ENCODE assay signal across 28 mouse cellular contexts in genomic region chr4:72132646-72133045, GRCm38 (mm10).
DNase-seq lines count a peak whose midpoint lies in the region; ATAC-seq and TF ChIP-seq lines count a peak whose summit lies in the region.
"Had no signal": no experiment of that assay in that cellular context is flagged by ENCODE, and none has a peak within 500 bp of the region (broad histone marks: within the 10 kb centered on the region; RNA-seq: fewer than 3 reads in every experiment).

No protein-coding gene starts in this region.

- 64% methylated on average over 3 of the region's 3 CpGs for WGBS in forebrain, embryonic 15.5 days
- WGBS in forebrain, postnatal 0 days, result 59% methylated on average over 3 of the region's 3 CpGs
- WGBS in midbrain, embryonic 16.5 days, result 84% methylated on average over 3 of the region's 3 CpGs

- no peaks in the 10 kb centered on the region; the same call in 1 of the 2 replicates for H3K4me1 ChIP-seq in forebrain, embryonic 15.5 days
- H3K4me1 ChIP-seq in forebrain, postnatal 0 days (ENCODE audit: insufficient read depth), result no peaks in the 10 kb centered on the region
- no peaks in the 10 kb centered on the region for H3K4me1 ChIP-seq in midbrain, embryonic 16.5 days (ENCODE audit: control insufficient read depth, insufficient read depth, low read length)
- H3K4me1 ChIP-seq: embryonic facial prominence, embryonic 10.5 days; embryonic facial prominence, embryonic 13.5 days; forebrain, embryonic 12.5 days; heart, embryonic 10.5 days; heart, embryonic 13.5 days; hindbrain, embryonic 12.5 days; hindbrain, embryonic 15.5 days had no signal

- ATAC-seq in forebrain, embryonic 15.5 days (replicated peaks), result 0 out of 2 replicates have a peak, but pooled peaks have one; percentile 38
- no peak for ATAC-seq in forebrain, postnatal 0 days
- no peak for ATAC-seq in midbrain, embryonic 16.5 days
- ATAC-seq: activated CD4-positive, CD25-positive, alpha-beta regulatory T cell, adult 4 months; forebrain, embryonic 16.5 days; Patski had no signal

- no peak for TF ChIP-seq CTCF in forebrain, postnatal 0 days (IDR thresholded peaks at IDR 0.05; ENCODE audit: low read depth)

- no peak overlapping the region for H3K4me3 ChIP-seq in forebrain, embryonic 15.5 days
- no peak overlapping the region for H3K4me3 ChIP-seq in forebrain, postnatal 0 days (ENCODE audit: low read depth, low read length)
- H3K4me3 ChIP-seq in midbrain, embryonic 16.5 days (ENCODE audit: low read depth, low read length), result no peak overlapping the region
- H3K4me3 ChIP-seq: embryonic facial prominence, embryonic 10.5 days; embryonic facial prominence, embryonic 13.5 days; erythroblast, embryonic 14.5 days; forebrain, embryonic 12.5 days; heart, adult 2 months; heart, embryonic 10.5 days; heart, embryonic 13.5 days; hindbrain, embryonic 12.5 days; hindbrain, embryonic 15.5 days had no signal

- no peaks in the 10 kb centered on the region for H3K27me3 ChIP-seq in forebrain, embryonic 15.5 days
- H3K27me3 ChIP-seq in forebrain, postnatal 0 days (ENCODE audit: insufficient read depth, low read length), result no peaks in the 10 kb centered on the region
- H3K27me3 ChIP-seq in midbrain, embryonic 16.5 days (ENCODE audit: control insufficient read depth, insufficient read depth, low read depth, low read length), result no peaks in the 10 kb centered on the region
- H3K27me3 ChIP-seq: embryonic facial prominence, embryonic 13.5 days; forebrain, embryonic 12.5 days; heart, embryonic 13.5 days; hindbrain, embryonic 12.5 days; hindbrain, embryonic 15.5 days; Patski had no signal

- no peak overlapping the region for H3K9ac ChIP-seq in forebrain, embryonic 15.5 days (replicated peaks)
- no peak overlapping the region for H3K9ac ChIP-seq in forebrain, postnatal 0 days
- no peak overlapping the region for H3K9ac ChIP-seq in midbrain, embryonic 16.5 days (ENCODE audit: low read depth, low read length)
- H3K9ac ChIP-seq: embryonic facial prominence, embryonic 13.5 days; forebrain, embryonic 12.5 days; heart, embryonic 13.5 days; hindbrain, embryonic 12.5 days; hindbrain, embryonic 15.5 days had no signal

- no peaks in the 10 kb centered on the region for H3K9me3 ChIP-seq in forebrain, embryonic 15.5 days
- H3K9me3 ChIP-seq in forebrain, postnatal 0 days (ENCODE audit: low read length), result no peaks in the 10 kb centered on the region
- no peaks in the 10 kb centered on the region for H3K9me3 ChIP-seq in midbrain, embryonic 16.5 days (replicated peaks; ENCODE audit: control insufficient read depth, low read length, poor library complexity, severe bottlenecking)
- H3K9me3 ChIP-seq: embryonic facial prominence, embryonic 10.5 days; embryonic facial prominence, embryonic 13.5 days; forebrain, embryonic 12.5 days; heart, embryonic 10.5 days; heart, embryonic 13.5 days; hindbrain, embryonic 12.5 days; hindbrain, embryonic 15.5 days had no signal

- H3K27ac ChIP-seq in forebrain, embryonic 15.5 days (replicated peaks), result no peak overlapping the region
- no peak overlapping the region for H3K27ac ChIP-seq in forebrain, postnatal 0 days (ENCODE audit: low read depth, low read length)
- H3K27ac ChIP-seq in midbrain, embryonic 16.5 days (ENCODE audit: low read length), result no peak overlapping the region
- H3K27ac ChIP-seq: embryonic facial prominence, embryonic 10.5 days; embryonic facial prominence, embryonic 13.5 days; forebrain, embryonic 12.5 days; heart, adult 2 months; heart, embryonic 10.5 days; heart, embryonic 13.5 days; hindbrain, embryonic 12.5 days; hindbrain, embryonic 15.5 days had no signal

- no peak overlapping the region for H3K4me2 ChIP-seq in forebrain, embryonic 15.5 days (replicated peaks)
- H3K4me2 ChIP-seq in forebrain, postnatal 0 days (ENCODE audit: low read depth), result no peak overlapping the region
- no peak overlapping the region for H3K4me2 ChIP-seq in midbrain, embryonic 16.5 days (ENCODE audit: low read length)
- H3K4me2 ChIP-seq: embryonic facial prominence, embryonic 13.5 days; forebrain, embryonic 12.5 days; heart, embryonic 13.5 days; hindbrain, embryonic 12.5 days; hindbrain, embryonic 15.5 days had no signal

- no peak for DNase-seq in forebrain, postnatal 0 days
- peak; percentile 25 to 68 for DNase-seq in layer of hippocampus, adult 18-20 months (ENCODE audit: low spot score in 2 of 2)
- DNase-seq in layer of hippocampus, postnatal 10 days (ENCODE audit: low spot score in 2 of 2), result no peak
- DNase-seq in ZHBTc4 (ENCODE audit: low read depth, low spot score), result peak; percentile 28
- peak; percentile 62 for DNase-seq in layer of hippocampus, adult 9-11 months
- no peak for DNase-seq in spleen, postnatal 36 days (ENCODE audit: low spot score in 2 of 2)
- DNase-seq: adrenal gland, adult 8-10 months; adrenal gland, postnatal 25 days; cerebellum, adult 11 months; cerebellum, adult 2 months; cerebellum, adult 9-11 months; cerebellum, postnatal 25 days; gastrocnemius, postnatal 10 days; gastrocnemius, postnatal 36 days; heart, adult 2 months had no signal

- H3K36me3 ChIP-seq in forebrain, embryonic 15.5 days, result peaks cover 12% of the 10 kb centered on the region; the same call in 1 of the 2 replicates
- peaks cover 11% of the 10 kb centered on the region; the same call in 1 of the 2 replicates for H3K36me3 ChIP-seq in forebrain, postnatal 0 days (ENCODE audit: insufficient read depth)
- peaks cover 11% of the 10 kb centered on the region for H3K36me3 ChIP-seq in midbrain, embryonic 16.5 days (ENCODE audit: control insufficient read depth, insufficient read depth, low read length)

Comparison
In these comparisons a context has a peak if more than half of its experiments do, and no peak if none do; other contexts are left out.
1. DNase-seq: peak in layer of hippocampus, adult 18-20 months (2 of 2), ZHBTc4 (single experiment) and layer of hippocampus, adult 9-11 months (single experiment); none in forebrain, postnatal 0 days (single experiment), layer of hippocampus, postnatal 10 days (0 of 2) and spleen, postnatal 36 days (0 of 2).